Mouse (Mus musculus) bone marrow macrophage, adult 2 months (primary cell): ENCODE results near the gene Hist1h1c. TPM values are rescaled to one million over a fixed set of nuclear protein-coding genes. Genes with fewer than 3 reads are reported as not detected.

Source experiments
- H3K27ac ChIP-seq: 2 replicates; pipeline ENCODE4 v1.5.1; 2012; ENCODE audit warnings: low read depth, low read length; ENCODE audit not compliant: insufficient read depth
- H3K4me1 ChIP-seq: 2 replicates; pipeline ENCODE4 v1.6.1; 2012; ENCODE audit warnings: low read length; ENCODE audit not compliant: control insufficient read depth, insufficient read depth
- H3K4me3 ChIP-seq: 2 replicates; pipeline ENCODE4 v1.5.1; 2012; ENCODE audit warnings: mild to moderate bottlenecking, low read length, moderate library complexity; ENCODE audit not compliant: insufficient read depth
- CTCF ChIP-seq: IDR thresholded peaks from 2 replicates; pipeline ENCODE4 v1.5.1; 2012; ENCODE audit warnings: low read depth, mild to moderate bottlenecking, low read length, moderate library complexity
- POLR2A ChIP-seq: IDR thresholded peaks from 2 replicates; pipeline ENCODE4 v1.6.1; 2012; ENCODE audit warnings: mild to moderate bottlenecking, low read depth, low read length, borderline replicate concordance
- polyA plus RNA-seq: library from polyadenylated mRNA; stranded (reverse); fragments of >200 nt; gene quantifications from 2 replicates; pipeline ENCODE4 v1.2.4, GENCODE M21; 2012; ENCODE audit not compliant: missing spikeins, insufficient read depth, insufficient read length

Hist1h1c gene
- polyA plus RNA-seq, 1 experiment: 75.5 TPM

DNA sequence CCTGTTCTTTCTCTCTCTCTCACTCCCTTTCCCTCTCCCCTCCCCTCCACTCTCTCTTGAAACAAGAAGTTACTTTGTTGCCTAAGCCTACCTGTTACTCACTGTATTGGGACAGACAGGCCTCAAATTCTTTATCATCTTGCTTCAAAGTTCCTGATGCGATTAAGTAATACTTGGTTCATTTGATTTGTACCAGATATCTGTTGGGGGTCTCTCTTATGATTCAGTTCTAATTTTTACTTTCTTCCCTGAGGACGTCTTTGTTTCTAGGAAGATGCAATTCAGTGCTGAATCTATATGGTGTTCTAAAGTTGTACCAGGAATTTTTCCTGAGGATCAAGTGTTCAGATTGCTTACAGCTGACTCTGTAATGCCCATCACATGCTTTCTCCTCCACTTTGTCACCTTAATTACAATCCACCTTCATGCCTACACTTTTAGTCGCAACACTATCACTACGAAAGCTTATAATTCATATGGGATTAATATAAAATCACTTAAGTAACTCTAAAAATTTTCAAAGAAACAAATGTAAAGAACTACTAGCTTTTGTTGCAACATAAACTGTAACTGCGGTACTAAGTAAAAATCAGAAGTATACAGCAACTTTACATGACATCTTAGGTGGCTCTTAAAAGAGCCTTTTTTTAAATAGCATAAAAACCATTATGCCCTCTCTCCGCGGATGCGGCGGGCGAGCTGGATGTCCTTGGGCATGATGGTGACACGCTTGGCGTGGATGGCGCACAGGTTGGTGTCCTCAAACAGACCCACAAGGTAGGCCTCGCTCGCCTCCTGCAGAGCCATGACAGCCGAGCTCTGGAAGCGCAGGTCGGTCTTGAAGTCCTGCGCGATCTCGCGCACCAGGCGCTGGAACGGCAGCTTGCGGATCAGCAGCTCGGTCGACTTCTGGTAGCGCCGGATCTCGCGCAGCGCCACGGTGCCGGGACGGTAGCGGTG lies 6.1 kb downstream of the Hist1h1c start:
- Histone ChIP-seq H3K27ac (peak overlapping the region; percentile 72), H3K4me3 (peak overlapping the region; percentile 54), H3K4me1 (peaks cover 16% of the 10 kb centered on the region)
- TF ChIP-seq POLR2A (no peak), CTCF (no peak)

DNA sequence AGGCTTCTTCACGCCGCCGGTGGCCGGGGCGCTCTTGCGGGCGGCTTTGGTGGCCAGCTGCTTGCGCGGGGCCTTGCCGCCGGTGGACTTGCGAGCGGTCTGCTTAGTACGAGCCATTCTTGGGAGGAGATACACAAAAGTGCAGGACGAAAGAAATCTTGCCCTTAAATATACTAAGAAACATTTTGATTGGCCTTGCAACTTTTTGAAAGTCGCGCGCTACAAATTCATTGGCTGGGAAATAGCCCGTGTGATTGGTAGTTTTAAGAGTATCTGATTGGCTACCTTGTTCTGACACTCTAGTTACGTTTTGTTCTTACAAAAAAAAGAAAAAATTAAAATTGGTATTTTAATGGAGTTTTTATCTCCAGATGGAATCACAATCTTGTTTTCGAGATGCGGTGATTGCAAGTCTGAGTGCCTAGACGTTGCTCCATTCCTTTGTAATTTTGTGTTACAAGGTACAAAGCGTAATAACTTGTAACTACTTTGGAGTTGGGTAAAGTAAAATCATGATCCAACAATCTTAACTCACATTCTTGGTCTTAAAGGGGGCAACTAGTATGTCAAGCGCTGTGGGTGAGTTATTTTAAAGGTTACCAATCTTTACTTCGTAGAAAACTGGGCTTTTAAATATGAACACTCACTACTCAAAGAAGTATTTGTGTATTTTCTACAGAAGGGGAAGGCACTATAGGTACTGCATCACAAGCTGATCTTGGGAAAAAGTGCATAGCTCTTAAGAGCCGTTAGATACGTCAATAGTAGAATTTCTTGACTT lies 7.0 kb downstream of the Hist1h1c start, which contains the start of gene Hist1h3c:
Hist1h3c (minus strand) TSS at position 222 of the 781 bp plus-strand sequence.
- Histone ChIP-seq H3K27ac (peak within 1 kb of the TSS; percentile 100), H3K4me1 (peaks cover 20% of the 10 kb centered on the region), H3K4me3 (peak within 1 kb of the TSS; percentile 73)
- TF ChIP-seq CTCF (no peak), POLR2A (no peak)

DNA sequence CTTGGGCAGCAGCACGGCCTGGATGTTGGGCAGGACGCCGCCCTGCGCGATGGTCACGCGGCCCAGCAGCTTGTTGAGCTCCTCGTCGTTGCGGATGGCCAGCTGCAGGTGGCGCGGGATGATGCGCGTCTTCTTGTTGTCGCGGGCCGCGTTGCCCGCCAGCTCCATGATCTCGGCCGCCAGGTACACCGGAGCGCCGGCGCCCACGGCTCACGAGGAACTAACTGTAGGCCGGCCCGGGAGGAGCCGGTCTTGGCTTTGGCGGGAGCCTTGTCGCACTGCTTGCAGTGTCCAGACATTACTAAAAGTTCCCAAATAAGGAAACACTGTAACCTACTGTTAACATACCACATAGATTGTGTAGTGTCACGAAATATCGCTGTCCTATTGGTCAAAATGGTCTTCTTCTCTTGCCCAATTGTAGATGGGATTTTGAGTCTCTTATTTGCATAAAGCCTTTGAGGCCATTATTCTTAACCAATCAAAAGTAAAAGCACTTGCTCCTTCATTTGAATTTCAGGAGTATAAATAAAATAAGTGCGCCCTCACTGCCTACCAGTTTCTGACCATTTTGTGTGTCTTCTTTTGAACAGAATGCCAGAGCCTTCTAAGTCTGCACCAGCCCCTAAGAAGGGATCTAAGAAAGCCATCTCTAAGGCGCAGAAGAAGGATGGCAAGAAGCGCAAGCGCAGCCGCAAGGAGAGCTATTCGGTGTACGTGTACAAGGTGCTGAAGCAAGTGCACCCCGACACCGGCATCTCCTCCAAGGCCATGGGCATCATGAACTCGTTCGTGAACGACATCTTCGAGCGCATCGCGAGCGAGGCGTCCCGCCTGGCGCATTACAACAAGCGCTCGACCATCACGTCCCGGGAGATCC lies 7.8 kb downstream of the Hist1h1c start, which contains the start of gene Hist1h2bb:
Hist1h2bb (plus strand) TSS at position 534 of the 880 bp plus-strand sequence.
- peak within 1 kb of the TSS; percentile 73 for H3K4me3 ChIP-seq
- peak within 1 kb of the TSS; percentile 100 for H3K27ac ChIP-seq
- peaks cover 20% of the 10 kb centered on the region for H3K4me1 ChIP-seq

DNA sequence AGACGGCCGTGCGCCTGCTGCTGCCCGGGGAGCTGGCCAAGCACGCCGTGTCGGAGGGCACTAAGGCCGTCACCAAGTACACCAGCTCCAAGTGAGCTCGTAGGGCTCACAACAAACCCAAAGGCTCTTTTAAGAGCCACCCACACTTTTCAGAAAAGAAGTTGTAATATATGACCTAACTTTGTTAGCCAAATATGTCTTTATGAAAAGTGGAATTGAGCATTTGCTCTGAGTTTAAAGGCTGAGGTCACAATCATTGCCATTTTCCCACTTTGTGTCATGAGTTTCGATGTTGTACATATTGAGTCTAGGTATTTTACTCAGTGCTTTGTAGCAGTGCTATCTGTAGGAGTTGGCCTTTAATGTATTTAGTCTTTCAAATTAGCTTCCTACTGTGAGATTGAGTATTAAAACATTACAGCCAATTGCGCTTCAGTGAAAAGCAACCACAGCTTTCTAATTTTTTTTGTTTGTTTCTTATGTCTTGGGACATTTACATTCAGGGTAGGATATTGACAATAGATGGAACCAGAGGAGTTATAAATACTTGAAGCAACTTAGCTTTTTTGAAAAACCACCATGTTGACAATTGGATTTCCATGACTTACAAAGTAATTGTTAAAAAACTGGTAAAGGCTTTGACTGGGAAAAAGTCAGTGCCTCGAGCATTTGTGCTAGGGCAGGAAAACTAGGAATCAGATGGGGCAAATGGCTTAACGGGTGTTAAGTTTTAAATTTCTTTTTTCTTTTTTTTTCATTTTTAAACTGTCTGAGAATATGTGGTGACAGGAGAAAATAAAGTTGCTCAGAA lies 8.7 kb downstream of the Hist1h1c start:
- Histone ChIP-seq H3K4me1 (peaks cover 15% of the 10 kb centered on the region), H3K4me3 (peak overlapping the region; percentile 39; the same call in 1 of the 2 replicates), H3K27ac (peak overlapping the region; percentile 100)
- no peak for TF ChIP-seq CTCF

DNA sequence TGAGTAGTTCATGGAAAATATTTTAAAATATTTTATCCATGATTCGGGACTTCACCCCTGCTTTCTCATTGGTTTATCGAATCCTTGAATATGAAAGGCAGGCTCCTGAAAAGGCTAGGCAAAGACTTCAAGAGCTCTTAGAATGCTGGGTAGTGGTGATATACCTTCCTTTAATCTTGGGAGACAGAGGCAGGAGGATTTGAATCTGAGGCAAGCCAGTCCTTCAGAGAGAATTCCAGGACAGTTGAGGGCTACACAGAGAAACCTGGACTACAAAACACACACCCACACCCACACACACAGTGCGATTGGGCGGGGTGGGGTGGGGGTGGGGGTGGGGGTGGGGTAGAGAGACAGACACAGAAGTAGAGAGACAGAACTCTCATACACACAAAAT lies 9.3 kb downstream of the Hist1h1c start:
- Histone ChIP-seq H3K27ac (peak overlapping the region; percentile 100), H3K4me1 (peaks cover 15% of the 10 kb centered on the region), H3K4me3 (no peak overlapping the region)
- TF ChIP-seq POLR2A (no peak), CTCF (no peak)

DNA sequence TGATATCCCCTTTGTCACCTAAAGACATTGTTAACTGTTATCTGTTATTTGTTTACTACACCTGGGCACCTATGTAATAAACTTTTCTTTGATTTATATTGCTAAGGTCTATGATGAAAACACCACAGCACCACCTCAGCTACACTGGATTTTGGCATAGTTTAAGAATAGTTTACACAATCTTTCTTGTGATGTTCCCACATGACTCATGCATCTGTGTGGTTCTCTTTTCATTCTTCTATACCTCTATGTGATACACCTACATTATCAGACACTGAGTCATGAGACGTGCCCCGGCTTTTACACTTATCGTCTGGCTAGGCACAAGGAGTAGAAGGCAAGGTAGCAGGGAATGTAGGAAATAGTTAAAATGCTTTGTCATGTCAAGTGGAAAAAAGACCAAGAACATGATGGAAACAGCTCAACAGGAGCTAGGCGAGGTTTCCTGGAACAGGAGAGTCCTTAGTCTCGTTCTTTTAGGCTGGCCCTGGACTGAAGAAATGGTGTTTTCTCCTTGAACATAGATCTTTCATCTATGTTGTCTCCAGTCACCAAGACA lies 11.0 kb downstream of the Hist1h1c start:
- Histone ChIP-seq H3K27ac (peak overlapping the region; percentile 4; the same call in 1 of the 2 replicates), H3K4me3 (no peak overlapping the region)
- TF ChIP-seq POLR2A (no peak), CTCF (no peak)

DNA sequence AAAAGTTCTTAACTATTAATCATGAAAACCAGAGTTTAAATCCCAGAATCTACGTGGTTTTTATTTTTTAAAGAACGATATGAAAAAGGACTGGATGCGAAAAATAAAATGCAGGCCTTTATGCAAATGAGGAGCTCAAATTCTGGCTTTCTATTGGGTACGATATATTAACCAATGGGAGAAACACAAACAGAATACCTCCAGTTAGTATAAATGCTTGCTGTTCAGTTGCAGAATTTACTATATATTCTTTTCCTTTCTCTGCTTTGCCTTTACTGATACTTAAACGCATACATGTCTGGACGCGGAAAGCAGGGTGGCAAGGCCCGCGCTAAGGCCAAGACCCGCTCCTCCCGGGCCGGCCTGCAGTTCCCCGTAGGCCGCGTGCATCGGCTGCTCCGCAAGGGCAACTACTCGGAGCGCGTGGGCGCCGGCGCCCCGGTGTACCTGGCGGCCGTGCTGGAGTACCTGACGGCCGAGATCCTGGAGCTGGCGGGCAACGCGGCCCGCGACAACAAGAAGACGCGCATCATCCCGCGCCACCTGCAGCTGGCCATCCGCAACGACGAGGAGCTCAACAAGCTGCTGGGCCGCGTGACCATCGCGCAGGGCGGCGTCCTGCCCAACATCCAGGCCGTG lies 12.3 kb downstream of the Hist1h1c start, which contains the start of gene Hist1h2ab:
Hist1h2ab (plus strand) TSS at position 288 of the 639 bp plus-strand sequence.
- Histone ChIP-seq H3K27ac (peak within 1 kb of the TSS; percentile 96), H3K4me3 (peak within 1 kb of the TSS; percentile 63), H3K4me1 (peaks cover 21% of the 10 kb centered on the region)

More for the DNA sequence above, 11.0 kb downstream of the Hist1h1c start:
- peaks cover 13% of the 10 kb centered on the region for H3K4me1 ChIP-seq

DNA sequence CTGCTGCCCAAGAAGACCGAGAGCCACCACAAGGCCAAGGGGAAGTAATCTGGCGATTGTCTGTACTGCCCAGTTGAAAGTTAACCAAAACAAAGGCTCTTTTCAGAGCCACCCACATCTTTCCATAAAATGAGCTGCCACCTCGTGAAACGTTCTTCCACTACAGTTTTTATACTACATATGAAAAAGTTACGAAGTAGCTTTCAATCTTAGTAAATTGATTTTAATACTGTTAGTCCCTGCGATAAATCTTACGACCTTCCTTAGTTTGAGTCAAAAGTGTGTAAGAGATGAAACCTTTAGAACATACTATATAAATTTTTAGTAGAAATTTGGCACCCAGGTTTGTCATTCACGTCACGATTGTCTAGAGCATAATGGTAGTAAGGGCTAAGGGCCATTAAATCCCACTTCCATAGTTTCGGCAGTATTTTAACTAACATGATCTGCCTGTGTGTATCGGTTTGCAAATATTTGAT lies 12.9 kb downstream of the Hist1h1c start:
- TF ChIP-seq POLR2A (no peak), CTCF (no peak)
- Histone ChIP-seq H3K4me1 (peaks cover 21% of the 10 kb centered on the region), H3K27ac (peak overlapping the region; percentile 96), H3K4me3 (peak overlapping the region; percentile 63)

DNA sequence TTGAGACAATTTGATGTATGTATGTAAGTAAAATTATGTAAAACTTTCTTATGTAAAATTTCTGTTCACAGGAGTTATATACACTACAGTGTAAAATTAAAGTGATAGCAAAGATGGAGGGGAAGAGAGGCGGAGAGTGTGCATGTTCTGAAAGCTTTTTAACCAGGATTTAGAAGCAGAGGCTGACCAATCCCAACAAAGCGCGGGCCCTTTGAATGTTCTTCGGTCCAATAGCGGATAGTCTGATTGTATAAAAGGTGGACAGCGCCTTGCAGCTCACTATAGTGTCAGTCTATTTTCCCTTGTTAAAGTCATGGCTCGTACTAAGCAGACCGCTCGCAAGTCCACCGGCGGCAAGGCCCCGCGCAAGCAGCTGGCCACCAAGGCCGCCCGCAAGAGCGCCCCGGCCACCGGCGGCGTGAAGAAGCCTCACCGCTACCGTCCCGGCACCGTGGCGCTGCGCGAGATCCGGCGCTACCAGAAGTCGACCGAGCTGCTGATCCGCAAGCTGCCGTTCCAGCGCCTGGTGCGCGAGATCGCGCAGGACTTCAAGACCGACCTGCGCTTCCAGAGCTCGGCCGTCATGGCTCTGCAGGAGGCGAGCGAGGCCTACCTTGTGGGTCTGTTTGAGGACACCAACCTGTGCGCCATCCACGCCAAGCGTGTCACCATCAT lies 13.6 kb downstream of the Hist1h1c start, which contains the start of gene Hist1h3b:
Hist1h3b (plus strand) TSS at position 201 of the 675 bp plus-strand sequence.
- H3K27ac ChIP-seq: peak within 1 kb of the TSS; percentile 96
- peak within 1 kb of the TSS; percentile 63 for H3K4me3 ChIP-seq
- H3K4me1 ChIP-seq: peaks cover 21% of the 10 kb centered on the region
